Mouse (Mus musculus) CH12.LX (cell line): Measurements from ENCODE around the gene Rps25. TPM values are rescaled to one million over a fixed set of nuclear protein-coding genes. Genes with fewer than 3 reads are reported as not detected.

Experiments used
- DNase-seq: peaks from one replicate; pipeline ENCODE4 v3.0.0-alpha.2; 2013; ENCODE audit errors: extremely low read depth
- H3K27ac ChIP-seq: 2 replicates; pipeline ENCODE4 v1.5.1; 2012; ENCODE audit warnings: low read depth, mild to moderate bottlenecking, control low read depth, moderate library complexity; ENCODE audit not compliant: insufficient read depth
- H3K27me3 ChIP-seq: replicated peaks from 2 replicates; pipeline ENCODE3; 2012; ENCODE audit warnings: inconsistent platforms
- H3K36me3 ChIP-seq, 2 experiments: replicated peaks in 1 of 2; 2 replicates each; pipeline versions ENCODE3 to v1.6.1; 2012; ENCODE audit warnings: inconsistent platforms in 1 of 2, low read length in 1 of 2, mild to moderate bottlenecking in 1 of 2, mixed read lengths in 1 of 2, moderate library complexity in 1 of 2; ENCODE audit not compliant: control insufficient read depth in 1 of 2, insufficient read depth in 1 of 2
- H3K4me1 ChIP-seq, 2 experiments: 2 replicates each; pipeline ENCODE4 v1.6.1; 2012; ENCODE audit warnings: inconsistent platforms in 1 of 2, moderate library complexity in 1 of 2; ENCODE audit not compliant: insufficient read depth in 2 of 2, control insufficient read depth in 1 of 2
- H3K4me2 ChIP-seq: 2 replicates; pipeline ENCODE4 v1.6.1; 2012; ENCODE audit warnings: low read depth, mild to moderate bottlenecking, control low read depth; ENCODE audit not compliant: poor library complexity, insufficient read depth, severe bottlenecking
- H3K4me3 ChIP-seq, 3 experiments: fragments of 150-350 bp in 1 of 3; sonication (generic) in 1 of 3; replicated peaks in 1 of 3; 2 replicates each; pipeline versions ENCODE3 to v1.5.1; 2011 to 2012; ENCODE audit warnings: low read depth in 2 of 3, low read length in 2 of 3, mild to moderate bottlenecking in 2 of 3, moderate library complexity in 2 of 3, control low read depth in 1 of 3, improper control_type of control experiment in 1 of 3, inconsistent platforms in 1 of 3, mixed read lengths in 1 of 3; ENCODE audit not compliant: poor library complexity in 1 of 3
- H3K79me2 ChIP-seq: replicated peaks from 2 replicates; pipeline ENCODE4 v1.6.1; 2012; ENCODE audit warnings: mild to moderate bottlenecking, moderate library complexity; ENCODE audit not compliant: control insufficient read depth, poor library complexity, insufficient read depth, severe bottlenecking; ENCODE audit errors: extremely low read depth
- H3K9ac ChIP-seq: 2 replicates; pipeline ENCODE4 v1.6.1; 2012; ENCODE audit warnings: low read depth, mild to moderate bottlenecking, control low read depth, moderate library complexity; ENCODE audit not compliant: insufficient read depth
- H3K9me3 ChIP-seq: replicated peaks from 2 replicates; pipeline ENCODE3; 2012; ENCODE audit warnings: low read length, inconsistent platforms, mixed read lengths
- BHLHE40 ChIP-seq: IDR thresholded peaks from 2 replicates; pipeline ENCODE4 v1.6.1; 2011; ENCODE audit warnings: mild to moderate bottlenecking, low read depth, low read length, improper control_type of control experiment
- CTCF ChIP-seq, 2 experiments: IDR thresholded peaks in 1 of 2; conservative IDR thresholded peaks in 1 of 2; 2 replicates each; pipeline ENCODE4 v1.5.1; 2011 to 2012; ENCODE audit warnings: low read depth in 2 of 2, low read length in 2 of 2, improper control_type of control experiment in 1 of 2, inconsistent platforms in 1 of 2, mild to moderate bottlenecking in 1 of 2, moderate library complexity in 1 of 2
- ELF1 ChIP-seq: IDR thresholded peaks from 2 replicates; pipeline ENCODE4 v1.6.1; 2014; ENCODE audit warnings: low read depth, mild to moderate bottlenecking, inconsistent platforms, low read length, improper control_type of control experiment
- GABPA ChIP-seq: IDR thresholded peaks from 2 replicates; pipeline ENCODE4 v1.6.1; 2012; ENCODE audit warnings: low read depth, low read length, improper control_type of control experiment, inconsistent platforms; ENCODE audit not compliant: insufficient replicate concordance
- JUN ChIP-seq: IDR thresholded peaks from 2 replicates; pipeline ENCODE4 v1.6.1; 2011; ENCODE audit warnings: low read depth, mild to moderate bottlenecking, low read length, improper control_type of control experiment, moderate library complexity; ENCODE audit not compliant: insufficient read depth
- MAX ChIP-seq: IDR thresholded peaks from 2 replicates; pipeline ENCODE4 v1.6.1; 2011; ENCODE audit warnings: low read length, improper control_type of control experiment
- MEF2A ChIP-seq: IDR thresholded peaks from 2 replicates; pipeline ENCODE4 v1.6.1; 2014; ENCODE audit warnings: low read depth, mild to moderate bottlenecking, inconsistent platforms, low read length, improper control_type of control experiment, borderline replicate concordance
- POLR2A ChIP-seq: IDR thresholded peaks from 2 replicates; pipeline ENCODE4 v1.6.1; 2011; ENCODE audit warnings: low read depth, mild to moderate bottlenecking, improper control_type of control experiment, low read length
- RAD21 ChIP-seq: IDR thresholded peaks from 2 replicates; pipeline ENCODE4 v1.6.1; 2011; ENCODE audit warnings: low read depth, mild to moderate bottlenecking, low read length, improper control_type of control experiment, moderate library complexity
- SMC3 ChIP-seq: IDR thresholded peaks from 2 replicates; pipeline ENCODE4 v1.6.1; 2011; ENCODE audit warnings: low read depth, low read length, improper control_type of control experiment
- USF1 ChIP-seq: IDR thresholded peaks from 2 replicates; pipeline ENCODE4 v1.6.1; 2014; ENCODE audit warnings: low read depth, mild to moderate bottlenecking, inconsistent platforms, low read length, improper control_type of control experiment
- ZC3H11A ChIP-seq: IDR thresholded peaks from 2 replicates; pipeline ENCODE4 v1.6.1; 2012; ENCODE audit warnings: low read depth, mild to moderate bottlenecking, inconsistent platforms, low read length, improper control_type of control experiment
- dilution Hi-C: fragments of 300-500 bp; cut with MboI; formaldehyde crosslinking; loops from 2 replicates; pipeline ENCODE4 v1.14.3; 2020; ENCODE audit warnings: low sequenced_read_pairs; ENCODE audit not compliant: extremely low pct_unique_long_range_greater_than_20kb, extremely low pct_ligation_motif_present
- in situ Hi-C: fragments of 300-500 bp; cut with MboI; formaldehyde crosslinking; loops from 3 replicates; pipeline ENCODE4 v1.14.3; 2019; ENCODE audit warnings: low sequenced_read_pairs, low pct_ligation_motif_present, low pct_unique_long_range_greater_than_20kb, mixed read lengths
- polyA plus RNA-seq: library from polyadenylated mRNA; unstranded; fragments of >175 nt; gene quantifications from 2 replicates; pipeline ENCODE4 v1.2.1, GENCODE M21; 2012; ENCODE audit warnings: low read depth; ENCODE audit not compliant: insufficient read length
- total RNA-seq, 2 experiments: library from RNA; depleted of rRNA; stranded (reverse); fragments of 300-350 nt in 1 of 2; fragments of >200 nt in 1 of 2; gene quantifications; 2 replicates each; pipeline ENCODE4 v1.2.3; 2012 to 2014

Rps25 gene
- total and polyA plus RNA-seq, 3 experiments, result 2,535 to 3,378 (median 3,250) TPM

- DNase-seq, result peak; percentile 78
- TF ChIP-seq ZC3H11A (peak; percentile 69), USF1 (no peak), MAX (no peak), ELF1 (no peak), BHLHE40 (no peak), SMC3 (peak; percentile 96), CTCF (conservative IDR thresholded peaks at IDR 0.05 in 1 of 2, IDR thresholded peaks at IDR 0.05 in 1 of 2; ENCODE audit: low read depth in 2 of 2, low read length in 2 of 2) (peak; percentile 58 to 89; a peak in 3 of 4 replicates), POLR2A (no peak), RAD21 (peak; percentile 89)
- peaks cover 4% of the 10 kb centered on the region for H3K27me3 ChIP-seq
- dilution Hi-C loops (no loop called here), in situ Hi-C loops (no loop called here)
- H3K9ac ChIP-seq, result no peak overlapping the region
- no peaks in the 10 kb centered on the region for H3K79me2 ChIP-seq
- H3K27ac ChIP-seq, result no peak overlapping the region
- no peak overlapping the region for H3K4me3 ChIP-seq
- no peak overlapping the region for H3K4me2 ChIP-seq
- H3K4me1 ChIP-seq, result peaks cover 4 to 18% of the 10 kb centered on the region in 2 experiments
- peaks cover under 1% of the 10 kb centered on the region for H3K9me3 ChIP-seq
- no peaks in the 10 kb centered on the region for H3K36me3 ChIP-seq
Measured at GRCm38 (mm10) chr9:44454132-44454890, 47.4 kb downstream of the Rps25 start.

GRCm38 (mm10) chr9:44454891-44455220, 47.9 kb downstream of the Rps25 start, which contains the start of gene Upk2:
Upk2 (minus strand) TSS chr9:44454976.
- no peak within 1 kb of the TSS for H3K4me2 ChIP-seq
- DNase-seq, result no peak
- TF ChIP-seq MEF2A, result no peak
- TF ChIP-seq JUN, result no peak
- peak; percentile 2; the same call in 1 of the 2 replicates for TF ChIP-seq SMC3
- TF ChIP-seq RAD21, result peak; percentile 14
- TF ChIP-seq GABPA, result no peak
- peak in 1 of 2 experiments; percentile 32; a peak in 1 of 4 replicates for TF ChIP-seq CTCF (conservative IDR thresholded peaks at IDR 0.05 in 1 of 2, IDR thresholded peaks at IDR 0.05 in 1 of 2; ENCODE audit: low read depth in 2 of 2, low read length in 2 of 2)
- dilution Hi-C loops, result no loop called here
- H3K27ac ChIP-seq, result no peak within 1 kb of the TSS
- no peak within 1 kb of the TSS for H3K9ac ChIP-seq
- H3K79me2 ChIP-seq, result no peaks in the 10 kb centered on the region
- in situ Hi-C loops, result no loop called here
- peaks cover 4% of the 10 kb centered on the region for H3K27me3 ChIP-seq
- H3K36me3 ChIP-seq, result no peaks in the 10 kb centered on the region
- H3K4me1 ChIP-seq, result peaks cover 4 to 18% of the 10 kb centered on the region in 2 experiments
- peaks cover 2% of the 10 kb centered on the region for H3K9me3 ChIP-seq
- H3K4me3 ChIP-seq, result no peak within 1 kb of the TSS
